Mouse (Mus musculus) c-Kit-positive CD71-positive TER-119-positive erythroid progenitor cells, embryonic 14.5 days (primary cell): Measurements from ENCODE around the gene Efcab2.

ENCODE experiments used
- DNase-seq: peaks from one replicate; pipeline ENCODE4 v3.0.0-alpha.2; 2013; ENCODE audit warnings: low spot score

Gene Efcab2

GRCm38 (mm10) chr1:178485138-178485867 lies 79.4 kb downstream of the Efcab2 start:
- DNase-seq = no peak

- no peak for DNase-seq
Measured at GRCm38 (mm10) chr1:178485868-178486220, 80.0 kb downstream of the Efcab2 start.

- DNase-seq = no peak
Measured at GRCm38 (mm10) chr1:178486828-178487227, 80.9 kb downstream of the Efcab2 start.

- no peak for DNase-seq
Measured at GRCm38 (mm10) chr1:178489127-178489526, 83.2 kb downstream of the Efcab2 start.

GRCm38 (mm10) chr1:178491733-178492132 lies 85.8 kb downstream of the Efcab2 start:
- DNase-seq = no peak

- no peak for DNase-seq
Measured at GRCm38 (mm10) chr1:178492493-178492892, 86.6 kb downstream of the Efcab2 start.

- DNase-seq = no peak
Measured at GRCm38 (mm10) chr1:178496186-178496585, 90.3 kb downstream of the Efcab2 start.

- DNase-seq = peak; percentile 27
Measured at GRCm38 (mm10) chr1:178496841-178497240, 91.0 kb downstream of the Efcab2 start.

GRCm38 (mm10) chr1:178506938-178507337 lies 101.1 kb downstream of the Efcab2 start:
- no peak for DNase-seq

- no peak for DNase-seq
Measured at GRCm38 (mm10) chr1:178512323-178513031, 106.6 kb downstream of the Efcab2 start.

- DNase-seq = no peak
Measured at GRCm38 (mm10) chr1:178513954-178514353, 108.1 kb downstream of the Efcab2 start.

GRCm38 (mm10) chr1:178515839-178516238 lies 110.0 kb downstream of the Efcab2 start:
- no peak for DNase-seq

- no peak for DNase-seq
Measured at GRCm38 (mm10) chr1:178522389-178522788, 116.5 kb downstream of the Efcab2 start.

- no peak for DNase-seq
Measured at GRCm38 (mm10) chr1:178523152-178523551, 117.3 kb downstream of the Efcab2 start.

GRCm38 (mm10) chr1:178527185-178527546 lies 121.3 kb downstream of the Efcab2 start:
- peak; percentile 71 for DNase-seq

GRCm38 (mm10) chr1:178527547-178528361 lies 121.9 kb downstream of the Efcab2 start:
- no peak for DNase-seq

GRCm38 (mm10) chr1:178528431-178529351 lies 122.8 kb downstream of the Efcab2 start, which contains the start of gene Kif26b:
Kif26b (plus strand) TSS chr1:178529125.
- DNase-seq = no peak

- no peak for DNase-seq
Measured at GRCm38 (mm10) chr1:178529512-178530300, 123.8 kb downstream of the Efcab2 start.

- no peak for DNase-seq
Measured at GRCm38 (mm10) chr1:178530301-178531078, 124.6 kb downstream of the Efcab2 start.
